ENCODE assay signal across 40 mouse cellular contexts in genomic region chr9:106681026-106681425, GRCm38 (mm10). TPM values are rescaled to one million over a fixed set of nuclear protein-coding genes. Genes with fewer than 3 reads are reported as not detected.
A peak's percentile ranks its signal among the peaks of the same experiment; 100 is the strongest.
DNase-seq lines count a peak whose midpoint lies in the region; ATAC-seq lines count a peak whose summit lies in the region.
"Had no signal": no experiment of that assay in that cellular context is flagged by ENCODE, and none has a peak within 500 bp of the region (broad histone marks: within the 10 kb centered on the region; RNA-seq: fewer than 3 reads in every experiment).

No protein-coding gene starts in this region.

- H3K27ac ChIP-seq in forebrain, embryonic 16.5 days (ENCODE audit: low read length) = no peak overlapping the region
- H3K27ac ChIP-seq: hindbrain, embryonic 13.5 days; kidney, postnatal 0 days; left cerebral cortex, adult 2 months; limb, embryonic 10.5 days; limb, embryonic 15.5 days; liver, embryonic 13.5 days; midbrain, embryonic 12.5 days; neural tube, embryonic 13.5 days; stomach, embryonic 15.5 days had no signal

- H3K4me3 ChIP-seq in forebrain, embryonic 16.5 days (replicated peaks; ENCODE audit: low read length) = no peak overlapping the region
- H3K4me3 ChIP-seq: heart, embryonic 12.5 days; hindbrain, embryonic 13.5 days; left cerebral cortex, adult 2 months; limb, embryonic 10.5 days; limb, embryonic 15.5 days; liver, embryonic 13.5 days; megakaryocyte, embryonic 14.5 days; midbrain, embryonic 12.5 days; neural tube, embryonic 13.5 days; stomach, embryonic 15.5 days had no signal

- H3K4me1 ChIP-seq in forebrain, embryonic 16.5 days (replicated peaks; ENCODE audit: control insufficient read depth, insufficient read depth, low read length) = peaks cover 12% of the 10 kb centered on the region

- 89% methylated on average over 9 of the region's 9 CpGs for WGBS in forebrain, embryonic 16.5 days

- no peak for ATAC-seq in forebrain, embryonic 16.5 days
- ATAC-seq: CD4-positive, CD25-positive, alpha-beta regulatory T cell, adult 4 months; forebrain, postnatal 0 days; intestine, embryonic 16.5 days; lung, postnatal 0 days had no signal

- H3K36me3 ChIP-seq in forebrain, embryonic 16.5 days (ENCODE audit: control insufficient read depth, insufficient read depth) = peaks cover 6% of the 10 kb centered on the region; the same call in 1 of the 2 replicates
- H3K36me3 ChIP-seq: stomach, embryonic 15.5 days had no signal

- H3K9ac ChIP-seq in forebrain, embryonic 16.5 days (replicated peaks; ENCODE audit: low read depth, low read length) = no peak overlapping the region
- H3K9ac ChIP-seq: forebrain, postnatal 0 days; heart, embryonic 12.5 days; limb, embryonic 15.5 days; liver, embryonic 13.5 days; midbrain, embryonic 12.5 days; neural tube, embryonic 13.5 days; stomach, embryonic 15.5 days had no signal

- H3K9me3 ChIP-seq in forebrain, embryonic 16.5 days (ENCODE audit: control insufficient read depth, low read length) = no peaks in the 10 kb centered on the region
- H3K9me3 ChIP-seq: heart, embryonic 12.5 days; hindbrain, embryonic 13.5 days; limb, embryonic 10.5 days; limb, embryonic 15.5 days; liver, embryonic 13.5 days; megakaryocyte, embryonic 14.5 days; midbrain, embryonic 12.5 days; neural tube, embryonic 13.5 days; stomach, embryonic 15.5 days had no signal

- peak; percentile 39 for DNase-seq in adrenal gland, postnatal 14 days
- no peak for DNase-seq in adrenal gland, adult 8-10 months
- DNase-seq in right cerebral cortex, adult 18-20 months = peak; percentile 74
- no peak for DNase-seq in right cerebral cortex, postnatal 14 days
- DNase-seq in NIH3T3 (ENCODE audit: low read depth) = peak; percentile 83
- DNase-seq in fibroblast of lung, adult 2 months (ENCODE audit: low read depth) = peak; percentile 45
- DNase-seq in embryo, embryonic 10.5 days (ENCODE audit: low spot score) = no peak
- DNase-seq: cerebellum, adult 8-10 months; cerebellum, postnatal 25 days; forebrain, postnatal 0 days; gastrocnemius, postnatal 14 days; heart, adult 18-20 months; heart, postnatal 4 days; kidney, adult 8-10 months; layer of hippocampus, adult 9-11 months; liver, embryonic 13.5 days; lung, adult 18-20 months; thymus, postnatal 14 days had no signal

- H3K27me3 ChIP-seq in forebrain, embryonic 16.5 days (replicated peaks; ENCODE audit: control insufficient read depth, insufficient read depth, low read length) = no peaks in the 10 kb centered on the region
- H3K27me3 ChIP-seq: heart, embryonic 12.5 days; hindbrain, embryonic 13.5 days; limb, embryonic 15.5 days; liver, embryonic 13.5 days; megakaryocyte, embryonic 14.5 days; midbrain, embryonic 12.5 days; neural tube, embryonic 13.5 days; stomach, embryonic 15.5 days had no signal

- no peak overlapping the region for H3K4me2 ChIP-seq in forebrain, embryonic 16.5 days (ENCODE audit: low read length)
- H3K4me2 ChIP-seq: heart, embryonic 12.5 days; hindbrain, embryonic 13.5 days; limb, embryonic 15.5 days; liver, embryonic 13.5 days; midbrain, embryonic 12.5 days; neural tube, embryonic 13.5 days; stomach, embryonic 15.5 days had no signal

RNA-seq across cellular contexts. Expression of gene Tex264, which starts 4.7 kb away (rescaled TPM):
- total RNA-seq in adrenal gland, postnatal 14 days (2021) = 92.3 and 93.9 TPM in 2 replicates
- 100 to 1,000 TPM; 123 to 161 (median 141) TPM for total RNA-seq in adrenal gland, adult 8-10 months (2022)
- polyA plus RNA-seq in forebrain, embryonic 16.5 days (2015; fragmentation: Nextera tagmentation; extraction: Ambion mirVana) = 57.2 and 59.7 TPM in 2 replicates

RNA-seq across cellular contexts. Expression of gene Grm2, which starts 25.1 kb away (rescaled TPM):
- not detected in 2 replicates for total RNA-seq in adrenal gland, postnatal 14 days (2021)
- total RNA-seq in adrenal gland, adult 8-10 months (2022) = not detected
- 10.2 and 14.1 TPM in 2 replicates for polyA plus RNA-seq in forebrain, embryonic 16.5 days (2015; fragmentation: Nextera tagmentation; extraction: Ambion mirVana)
- total RNA-seq: gastrocnemius, postnatal 14 days; heart, adult 18-20 months; heart, postnatal 4 days had no signal
- polyA plus RNA-seq: CD4-positive, CD25-positive, alpha-beta regulatory T cell, adult 4 months; heart, embryonic 12.5 days; heart, postnatal 0 days; intestine, embryonic 16.5 days; kidney, postnatal 0 days; limb, embryonic 10.5 days; liver, embryonic 13.5 days; lung, postnatal 0 days; stomach, embryonic 15.5 days; urinary bladder, adult 2 months had no signal

RNA-seq across cellular contexts. Expression of gene Iqcf6, which starts 54.6 kb away (rescaled TPM):
- total RNA-seq in adrenal gland, postnatal 14 days (2021) = not detected in 2 replicates
- not detected for total RNA-seq in adrenal gland, adult 8-10 months (2022)
- polyA plus RNA-seq in forebrain, embryonic 16.5 days (2015; fragmentation: Nextera tagmentation; extraction: Ambion mirVana) = not detected in 2 replicates
- total RNA-seq: adrenal gland, postnatal 4 days; forebrain, postnatal 0 days; gastrocnemius, postnatal 14 days; heart, adult 18-20 months; heart, postnatal 4 days; left cerebral cortex, adult 2 months; midbrain, postnatal 0 days had no signal
- polyA plus RNA-seq: CD4-positive, CD25-positive, alpha-beta regulatory T cell, adult 4 months; embryonic facial prominence, embryonic 11.5 days; forebrain, embryonic 11.5 days; forebrain, postnatal 0 days; heart, embryonic 12.5 days; heart, postnatal 0 days; hindbrain, embryonic 13.5 days; intestine, embryonic 16.5 days; kidney, postnatal 0 days; large intestine, adult 2 months; limb, embryonic 10.5 days; limb, embryonic 15.5 days; liver, embryonic 13.5 days; lung, postnatal 0 days; midbrain, embryonic 12.5 days; midbrain, postnatal 0 days; neural tube, embryonic 13.5 days; small intestine, adult 2 months; stomach, embryonic 15.5 days; urinary bladder, adult 2 months had no signal

Comparison
In these comparisons a context has a peak if more than half of its experiments do, and no peak if none do; other contexts are left out.
1. DNase-seq: peak in adrenal gland, postnatal 14 days (single experiment), right cerebral cortex, adult 18-20 months (single experiment), NIH3T3 (single experiment) and fibroblast of lung, adult 2 months (single experiment); none in adrenal gland, adult 8-10 months (single experiment), right cerebral cortex, postnatal 14 days (single experiment) and embryo, embryonic 10.5 days (single experiment).